Mouse (Mus musculus): Measurements from ENCODE around the gene Rnf224.

DNA sequence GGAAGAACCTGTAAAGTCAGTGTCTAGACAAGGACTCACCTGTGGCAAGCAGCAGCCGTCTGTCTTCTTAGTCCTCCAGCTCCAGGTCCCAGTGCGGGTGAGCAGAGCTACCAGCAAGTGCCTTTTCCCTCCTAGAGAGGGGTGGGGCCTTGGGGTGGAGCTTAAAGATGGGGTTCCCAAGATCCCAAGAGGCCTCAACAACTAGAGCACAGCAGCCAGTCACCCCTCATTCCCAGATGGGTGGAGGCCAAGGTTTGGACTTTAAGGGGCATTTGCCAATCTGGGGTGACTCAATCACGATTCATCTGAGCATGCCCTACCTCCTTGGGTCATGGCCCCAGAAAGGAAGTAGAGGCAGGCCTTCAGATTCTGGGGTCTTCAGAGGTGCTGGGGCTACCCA, 3.2 kb upstream of the Rnf224 start:
- TF ChIP-seq CTCF (IDR thresholded peaks at IDR 0.05; ENCODE audit: borderline replicate concordance, control insufficient read depth, extremely low read depth, insufficient read depth, low read length, poor library complexity) (no peak), POLR2A (IDR thresholded peaks at IDR 0.05; ENCODE audit: control insufficient read depth, extremely low read depth, insufficient read depth, low read length, poor library complexity) (no peak)
